ENCODE assay signal across 8 mouse cellular contexts in genomic region chr16:91885389-91886122, GRCm38 (mm10).
DNase-seq lines count a peak whose midpoint lies in the region; ATAC-seq and TF ChIP-seq lines count a peak whose summit lies in the region.

No protein-coding gene starts in this region.

- peak overlapping the region; percentile 41 for H3K4me2 ChIP-seq in embryonic facial prominence, embryonic 12.5 days (replicated peaks)
- peak overlapping the region; percentile 28 for H3K4me2 ChIP-seq in hindbrain, embryonic 16.5 days (ENCODE audit: low read length)
- H3K4me2 ChIP-seq in lung, embryonic 16.5 days (ENCODE audit: low read depth, low read length), result peak overlapping the region; percentile 38

- H3K4me3 ChIP-seq in spleen, adult 2 months (ENCODE audit: extremely low read depth, insufficient read depth, insufficient read length), result no peak overlapping the region
- peak overlapping the region; percentile 17; the same call in 1 of the 2 replicates for H3K4me3 ChIP-seq in embryonic facial prominence, embryonic 12.5 days
- no peak overlapping the region for H3K4me3 ChIP-seq in hindbrain, embryonic 16.5 days (ENCODE audit: low read length)
- peak overlapping the region; percentile 3; the same call in 1 of the 2 replicates for H3K4me3 ChIP-seq in lung, embryonic 16.5 days (ENCODE audit: low read length)
- H3K4me3 ChIP-seq in small intestine, adult 2 months (ENCODE audit: low read depth, low read length), result no peak overlapping the region

- ATAC-seq in embryonic facial prominence, embryonic 12.5 days (ENCODE audit: insufficient number of reproducible peaks, insufficient read depth, low FRiP score, low TSS enrichment), result no peak; the same call in 1 of the 2 replicates
- peak; percentile 67 for ATAC-seq in hindbrain, embryonic 16.5 days
- peak; percentile 40; the same call in 1 of the 2 replicates for ATAC-seq in lung, embryonic 16.5 days (ENCODE audit: low read depth)

- TF ChIP-seq CTCF in spleen, adult 2 months (IDR thresholded peaks at IDR 0.05; ENCODE audit: extremely low read depth, insufficient read depth, insufficient read length, insufficient replicate concordance), result peak; percentile 39; the same call in 1 of the 2 replicates
- peak; percentile 57; the same call in 1 of the 2 replicates for TF ChIP-seq CTCF in small intestine, adult 2 months (IDR thresholded peaks at IDR 0.05; ENCODE audit: extremely low read depth, insufficient read length, insufficient replicate concordance, low read depth, low read length)

- H3K4me1 ChIP-seq in spleen, adult 2 months (ENCODE audit: control insufficient read depth, insufficient read depth, insufficient read length), result no peaks in the 10 kb centered on the region
- H3K4me1 ChIP-seq in embryonic facial prominence, embryonic 12.5 days, result peaks cover 27% of the 10 kb centered on the region
- peaks cover 6% of the 10 kb centered on the region for H3K4me1 ChIP-seq in hindbrain, embryonic 16.5 days (ENCODE audit: control insufficient read depth, insufficient read depth, low read depth, low read length)
- peaks cover 10% of the 10 kb centered on the region for H3K4me1 ChIP-seq in lung, embryonic 16.5 days (replicated peaks; ENCODE audit: control insufficient read depth, insufficient read depth, low read length)
- H3K4me1 ChIP-seq in small intestine, adult 2 months (ENCODE audit: control insufficient read depth, insufficient read depth, insufficient read length, low read length), result peaks cover 2% of the 10 kb centered on the region

- no peaks in the 10 kb centered on the region for H3K9me3 ChIP-seq in embryonic facial prominence, embryonic 12.5 days
- H3K9me3 ChIP-seq in hindbrain, embryonic 16.5 days (ENCODE audit: control insufficient read depth, low read length), result no peaks in the 10 kb centered on the region
- H3K9me3 ChIP-seq in lung, embryonic 16.5 days (ENCODE audit: control insufficient read depth, low read length), result no peaks in the 10 kb centered on the region

- peak; percentile 17 to 22 for DNase-seq in spleen, adult 2 months (ENCODE audit: low read depth in 1 of 2, low spot score in 2 of 2)
- no peak for DNase-seq in spleen, adult 12 weeks (ENCODE audit: low spot score)
- DNase-seq in spleen, postnatal 10 days (ENCODE audit: low spot score in 2 of 2), result no peak
- no peak for DNase-seq in right cerebral cortex, adult 2 months (ENCODE audit: low spot score in 2 of 2)

- WGBS in spleen, adult 2 months, result 39% methylated on average over 19 of the region's 19 CpGs
- WGBS in embryonic facial prominence, embryonic 12.5 days, result 6% methylated on average over 19 of the region's 19 CpGs
- 7% methylated on average over 19 of the region's 19 CpGs for WGBS in hindbrain, embryonic 16.5 days
- WGBS in lung, embryonic 16.5 days, result 8% methylated on average over 19 of the region's 19 CpGs
- 14% methylated on average over 19 of the region's 19 CpGs for WGBS in small intestine, adult 2 months

- H3K27me3 ChIP-seq in spleen, adult 2 months (ENCODE audit: control insufficient read depth, insufficient read depth, low read length), result no peaks in the 10 kb centered on the region
- H3K27me3 ChIP-seq in embryonic facial prominence, embryonic 12.5 days, result no peaks in the 10 kb centered on the region
- H3K27me3 ChIP-seq in hindbrain, embryonic 16.5 days (replicated peaks; ENCODE audit: control insufficient read depth, insufficient read depth, low read length), result no peaks in the 10 kb centered on the region
- H3K27me3 ChIP-seq in lung, embryonic 16.5 days (ENCODE audit: control insufficient read depth, insufficient read depth, low read depth, low read length), result no peaks in the 10 kb centered on the region
- H3K27me3 ChIP-seq in small intestine, adult 2 months (ENCODE audit: control insufficient read depth, insufficient read depth, low read length), result no peaks in the 10 kb centered on the region

- H3K27ac ChIP-seq in spleen, adult 2 months (ENCODE audit: insufficient read depth, low read length), result no peak overlapping the region
- H3K27ac ChIP-seq in embryonic facial prominence, embryonic 12.5 days, result no peak overlapping the region
- peak overlapping the region; percentile 67 for H3K27ac ChIP-seq in hindbrain, embryonic 16.5 days (ENCODE audit: low read depth, low read length)
- no peak overlapping the region; the same call in 1 of the 2 replicates for H3K27ac ChIP-seq in lung, embryonic 16.5 days (ENCODE audit: low read length)
- H3K27ac ChIP-seq in small intestine, adult 2 months (ENCODE audit: insufficient read depth, low read depth, low read length), result no peak overlapping the region

- H3K9ac ChIP-seq in embryonic facial prominence, embryonic 12.5 days, result no peak overlapping the region
- no peak overlapping the region for H3K9ac ChIP-seq in hindbrain, embryonic 16.5 days (ENCODE audit: low read depth, low read length)
- H3K9ac ChIP-seq in lung, embryonic 16.5 days (ENCODE audit: low read length), result no peak overlapping the region

- no peak for TF ChIP-seq POLR2A in spleen, adult 2 months (IDR thresholded peaks at IDR 0.05; ENCODE audit: low read depth, low read length)
- no peak for TF ChIP-seq POLR2A in small intestine, adult 2 months (IDR thresholded peaks at IDR 0.05; ENCODE audit: low read depth, low read length)

- H3K36me3 ChIP-seq in spleen, adult 2 months (ENCODE audit: control insufficient read depth, insufficient read depth, low read length), result no peaks in the 10 kb centered on the region
- H3K36me3 ChIP-seq in embryonic facial prominence, embryonic 12.5 days, result no peaks in the 10 kb centered on the region
- H3K36me3 ChIP-seq in hindbrain, embryonic 16.5 days (ENCODE audit: control insufficient read depth, insufficient read depth, low read length), result peaks cover 7% of the 10 kb centered on the region
- no peaks in the 10 kb centered on the region for H3K36me3 ChIP-seq in lung, embryonic 16.5 days (ENCODE audit: control insufficient read depth, insufficient read depth, low read length)
- H3K36me3 ChIP-seq in small intestine, adult 2 months (ENCODE audit: control insufficient read depth, insufficient read depth, low read length), result no peaks in the 10 kb centered on the region

Comparison
In these comparisons a context has a peak if more than half of its experiments do, and no peak if none do; other contexts are left out.
1. DNase-seq: peak in spleen, adult 2 months (2 of 2); none in spleen, adult 12 weeks (single experiment), spleen, postnatal 10 days (0 of 2) and right cerebral cortex, adult 2 months (0 of 2).
2. H3K4me3 ChIP-seq: peak in embryonic facial prominence, embryonic 12.5 days (single experiment) and lung, embryonic 16.5 days (single experiment); none in spleen, adult 2 months (single experiment), hindbrain, embryonic 16.5 days (single experiment) and small intestine, adult 2 months (single experiment).
3. Peak in every context shown above with its lines, with median percentiles within 50 percentile points of each other: H3K4me2 ChIP-seq.